Mouse (Mus musculus) spleen, embryonic (tissue): ENCODE measurements around the gene Pnrc1.

ENCODE experiments used
- CTCF ChIA-PET: fragments of 350-600 bp; sonication (Branson Sonifier 250); formaldehyde crosslinking; loops from one replicate; lab custom pipeline; 2022; lab: Charles Lee

Gene Pnrc1

GRCm38 (mm10) chr4:33224003-33224675 is 65.8 kb downstream of the Pnrc1 start:
- CTCF ChIA-PET: no interaction called here

GRCm38 (mm10) chr4:33221847-33222246 is 68.1 kb downstream of the Pnrc1 start:
- CTCF ChIA-PET: no interaction called here

GRCm38 (mm10) chr4:33208881-33209841 is 80.8 kb downstream of the Pnrc1 start, which contains the start of gene Srsf12:
Gene Srsf12 (plus strand): TSS chr4:33208991.
- CTCF ChIA-PET: no interaction called here

- CTCF ChIA-PET: no interaction called here
Observed at GRCm38 (mm10) chr4:33207551-33207950, 82.4 kb downstream of the Pnrc1 start.

- CTCF ChIA-PET: no interaction called here
Observed at GRCm38 (mm10) chr4:33204682-33205081, 85.3 kb downstream of the Pnrc1 start.

- CTCF ChIA-PET: no interaction called here
Observed at GRCm38 (mm10) chr4:33198117-33198516, 91.8 kb downstream of the Pnrc1 start.
